Mouse (Mus musculus) fibroblast of lung, adult 2 months (primary cell): ENCODE results near the gene Sidt1.
"Not testable (repeated sequence)": the region's sequence is repeated elsewhere in the genome, so short reads cannot be mapped to it uniquely, and the experiment has no call there.

Experiments
- DNase-seq: peaks from one replicate; pipeline ENCODE4 v3.0.0-alpha.2; 2011; ENCODE audit warnings: low read depth

The Sidt1 gene

GRCm38 (mm10) chr16:44302126-44302892 is 30.7 kb downstream of the Sidt1 start:
- no peak for DNase-seq

DNA sequence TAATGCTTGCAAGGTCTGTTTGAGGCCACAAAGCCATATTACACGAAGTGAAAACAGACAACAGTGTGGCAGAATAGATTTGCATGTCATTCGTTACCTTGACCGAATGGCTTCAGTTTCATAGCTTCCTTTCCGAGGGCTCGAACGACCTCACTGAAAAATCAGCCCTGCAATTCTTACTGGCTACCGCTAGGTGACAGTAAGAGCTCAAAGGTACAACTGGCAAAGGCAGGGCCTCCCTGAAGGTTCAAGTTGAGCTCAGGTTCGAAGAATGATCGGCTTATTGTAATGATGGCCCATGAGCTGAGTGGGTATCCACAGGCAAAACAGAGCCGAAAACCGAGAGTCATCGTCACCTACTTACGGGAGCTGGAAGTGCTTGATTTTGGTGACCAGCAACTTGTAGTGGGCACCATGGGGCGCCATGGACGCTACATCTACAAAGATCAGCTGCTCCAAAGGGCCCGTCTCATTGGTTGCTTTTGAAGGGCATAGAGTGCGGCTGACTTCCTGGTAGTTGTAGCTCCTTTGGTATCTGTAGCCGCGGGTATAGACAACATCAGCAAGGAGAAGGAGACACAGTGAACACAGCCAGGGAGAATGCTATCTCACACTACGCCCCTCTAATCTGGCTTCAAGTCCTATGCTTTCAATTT is 33.4 kb downstream of the Sidt1 start:
- no peak for DNase-seq

- no peak for DNase-seq
Observed at GRCm38 (mm10) chr16:44293960-44294359, 39.0 kb downstream of the Sidt1 start.

- not testable (repeated sequence) for DNase-seq
Observed at GRCm38 (mm10) chr16:44292681-44293080, 40.3 kb downstream of the Sidt1 start.

- no peak for DNase-seq
Observed at GRCm38 (mm10) chr16:44289004-44289648, 43.9 kb downstream of the Sidt1 start.

GRCm38 (mm10) chr16:44287356-44287950 is 45.5 kb downstream of the Sidt1 start:
- no peak for DNase-seq

GRCm38 (mm10) chr16:44282614-44283325 is 50.2 kb downstream of the Sidt1 start:
- no peak for DNase-seq

GRCm38 (mm10) chr16:44282036-44282435 is 51.0 kb downstream of the Sidt1 start:
- no peak for DNase-seq

- no peak for DNase-seq
Observed at GRCm38 (mm10) chr16:44280806-44281205, 52.2 kb downstream of the Sidt1 start.

GRCm38 (mm10) chr16:44277212-44277611 is 55.8 kb downstream of the Sidt1 start:
- no peak for DNase-seq

DNA sequence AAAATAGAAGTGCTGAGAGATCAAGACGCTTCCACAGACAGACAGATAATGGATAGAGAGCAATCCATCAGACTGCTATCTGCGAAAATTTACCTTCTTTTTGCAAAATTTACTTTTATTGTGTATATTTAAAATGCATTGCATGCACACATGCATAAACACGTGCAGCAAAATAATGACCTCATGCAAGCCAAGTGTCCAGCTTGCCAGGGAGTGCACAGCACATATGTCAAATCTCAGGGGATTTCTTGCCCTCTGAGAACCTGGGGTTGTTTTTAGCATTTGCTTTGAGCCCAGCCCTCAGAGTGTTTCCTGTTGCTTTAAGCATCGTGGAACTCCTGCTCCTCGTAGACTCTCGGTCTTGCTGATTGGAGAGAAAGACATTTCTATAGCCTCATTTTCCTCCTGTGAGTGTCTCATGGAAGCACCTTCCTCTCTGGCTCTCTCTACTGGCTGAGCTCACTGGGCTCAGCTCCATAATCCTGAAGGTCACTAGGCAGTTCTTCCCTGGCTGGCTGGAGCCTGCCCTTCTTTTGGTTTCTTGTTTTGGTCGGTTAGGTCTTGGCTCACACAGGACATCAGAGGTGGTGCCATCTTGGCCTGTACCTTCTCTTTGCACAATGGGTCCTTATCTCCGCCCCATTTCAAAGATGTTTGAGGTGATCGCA is 61.5 kb downstream of the Sidt1 start:
- DNase-seq: no peak

GRCm38 (mm10) chr16:44270606-44271005 is 62.4 kb downstream of the Sidt1 start:
- DNase-seq: no peak

GRCm38 (mm10) chr16:44269578-44269977 is 63.4 kb downstream of the Sidt1 start:
- DNase-seq: no peak

- DNase-seq: no peak
Observed at GRCm38 (mm10) chr16:44268541-44269215, 64.3 kb downstream of the Sidt1 start.

DNA sequence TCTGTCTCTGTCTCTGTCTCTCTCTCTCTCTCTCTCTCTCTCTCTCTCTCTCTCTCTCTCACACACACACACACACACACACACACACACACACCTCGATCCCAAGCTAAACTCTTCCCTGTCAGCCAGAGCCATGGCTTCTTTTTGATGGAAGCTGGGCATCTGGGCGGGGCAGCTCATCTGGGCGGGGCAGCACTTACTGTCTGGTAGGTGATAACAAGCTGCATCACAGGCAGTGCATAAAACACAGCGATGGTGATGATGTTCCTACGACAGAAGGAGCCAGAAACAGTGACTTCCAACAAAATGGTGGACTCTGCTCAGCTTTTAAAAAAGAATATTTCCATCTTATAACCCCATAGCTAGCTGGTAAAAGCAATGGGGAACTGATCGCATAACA is 67.4 kb downstream of the Sidt1 start:
- DNase-seq: no peak

DNA sequence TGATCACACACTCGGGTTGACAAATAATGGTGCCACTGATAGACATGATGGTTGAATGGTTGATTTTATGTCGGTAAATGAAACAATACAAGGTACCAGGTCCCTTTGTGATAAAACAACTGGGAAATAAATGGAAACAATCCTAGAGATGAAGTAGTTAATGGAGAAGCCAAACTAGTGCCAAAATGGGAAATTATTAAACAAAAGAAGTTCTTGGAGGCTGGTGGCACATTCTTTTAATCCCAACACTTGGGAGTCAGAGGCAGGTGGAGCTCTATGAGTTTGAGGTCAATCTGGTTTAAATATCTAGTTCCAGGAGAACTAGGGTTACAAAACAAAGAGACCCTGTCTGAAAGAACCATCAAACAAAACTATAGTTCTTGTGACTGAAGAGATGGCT is 68.1 kb downstream of the Sidt1 start:
- no peak for DNase-seq

GRCm38 (mm10) chr16:44257476-44257875 is 75.5 kb downstream of the Sidt1 start:
- DNase-seq: no peak

- DNase-seq: no peak
Observed at GRCm38 (mm10) chr16:44254698-44255097, 78.3 kb downstream of the Sidt1 start.

GRCm38 (mm10) chr16:44253797-44254634 is 79.0 kb downstream of the Sidt1 start:
- DNase-seq: no peak

- no peak for DNase-seq
Observed at GRCm38 (mm10) chr16:44252735-44253134, 80.3 kb downstream of the Sidt1 start.
